Mouse (Mus musculus) E14TG2a.4 (cell line): Measurements from ENCODE around the gene Tead1.

Source experiments
- CTCF ChIP-seq: conservative IDR thresholded peaks from 2 replicates; pipeline ENCODE4 v1.5.1; 2014; ENCODE audit warnings: low read length
- NANOG ChIP-seq: IDR thresholded peaks from 2 replicates; pipeline ENCODE4 v1.6.1; 2014; ENCODE audit warnings: borderline replicate concordance, low read length, mixed read lengths
- POU5F1 ChIP-seq: IDR thresholded peaks from 2 replicates; pipeline ENCODE4 v1.6.1; 2014; ENCODE audit warnings: low read length, borderline replicate concordance

DNA sequence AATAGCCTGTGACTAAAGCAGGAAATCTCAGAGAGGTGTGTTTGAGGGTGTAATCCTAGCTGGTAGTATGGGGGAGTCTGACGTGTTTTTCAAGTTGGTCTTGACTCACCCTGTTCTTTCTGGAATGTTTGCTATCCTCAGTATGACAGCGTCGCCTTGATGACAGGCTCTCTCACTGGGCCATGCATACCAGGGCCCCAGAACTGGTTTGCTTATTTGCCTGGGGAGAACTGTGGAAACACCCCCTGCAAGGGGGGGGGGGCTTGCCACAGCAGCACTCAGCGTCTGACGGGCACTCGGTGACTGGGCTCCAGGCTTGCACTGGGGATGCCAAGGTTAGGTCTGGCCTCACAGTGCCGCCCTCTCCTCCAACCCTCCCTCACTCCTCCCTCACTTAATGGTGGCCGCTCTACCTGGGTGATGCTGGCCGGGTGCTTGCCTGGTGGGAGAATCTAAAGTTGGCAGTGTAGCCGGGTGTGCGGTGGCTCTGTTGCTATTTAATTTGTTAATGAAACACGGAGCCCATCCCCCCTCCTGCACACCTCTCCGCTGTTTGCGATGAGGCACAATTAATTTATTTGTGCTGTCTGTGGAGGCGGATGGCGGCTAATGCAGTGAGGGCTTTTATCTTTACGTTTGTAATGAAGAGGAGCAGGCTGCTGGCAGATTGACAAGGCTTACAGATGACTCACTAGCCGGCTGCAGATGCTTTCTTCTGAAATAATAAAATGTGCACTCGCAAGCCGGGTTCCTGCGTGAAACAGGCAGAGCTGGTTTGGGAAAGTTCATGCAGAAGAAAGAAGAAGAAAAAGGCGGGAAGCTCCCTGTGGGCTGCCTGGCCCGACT is 41.2 kb downstream of the Tead1 start:
- TF ChIP-seq CTCF (no peak), NANOG (no peak), POU5F1 (no peak)
